Mouse (Mus musculus) brain, embryonic 18.5 days (tissue): ENCODE results near the gene Hjurp.
"Not testable (repeated sequence)": the region's sequence is repeated elsewhere in the genome, so short reads cannot be mapped to it uniquely, and the experiment has no call there.

Experiments used
- DNase-seq: peaks from one replicate; pipeline ENCODE4 v3.0.0-alpha.2; 2012; ENCODE audit warnings: low read depth, low spot score

Hjurp gene

GRCm38 (mm10) chr1:88224029-88224776 lies 53.2 kb downstream of the Hjurp start:
- no peak for DNase-seq

- no peak for DNase-seq
Measured at GRCm38 (mm10) chr1:88223591-88223990, 53.8 kb downstream of the Hjurp start.

GRCm38 (mm10) chr1:88223011-88223515 lies 54.4 kb downstream of the Hjurp start:
- not testable (repeated sequence) for DNase-seq

- no peak for DNase-seq
Measured at GRCm38 (mm10) chr1:88222216-88222615, 55.2 kb downstream of the Hjurp start.

GRCm38 (mm10) chr1:88220336-88220735 lies 57.1 kb downstream of the Hjurp start:
- no peak for DNase-seq

GRCm38 (mm10) chr1:88219054-88219453 lies 58.4 kb downstream of the Hjurp start:
- no peak for DNase-seq

- no peak for DNase-seq
Measured at GRCm38 (mm10) chr1:88218591-88218990, 58.8 kb downstream of the Hjurp start.

- no peak for DNase-seq
Measured at GRCm38 (mm10) chr1:88218051-88218450, 59.4 kb downstream of the Hjurp start.

- DNase-seq = no peak
Measured at GRCm38 (mm10) chr1:88217576-88217975, 59.9 kb downstream of the Hjurp start.

- DNase-seq = no peak
Measured at GRCm38 (mm10) chr1:88217144-88217543, 60.3 kb downstream of the Hjurp start.

- no peak for DNase-seq
Measured at GRCm38 (mm10) chr1:88216551-88216950, 60.9 kb downstream of the Hjurp start.

GRCm38 (mm10) chr1:88215466-88216380 lies 61.7 kb downstream of the Hjurp start:
- no peak for DNase-seq

- DNase-seq = no peak
Measured at GRCm38 (mm10) chr1:88214462-88214952, 62.9 kb downstream of the Hjurp start.

GRCm38 (mm10) chr1:88213766-88214461 lies 63.5 kb downstream of the Hjurp start:
- no peak for DNase-seq

- no peak for DNase-seq
Measured at GRCm38 (mm10) chr1:88213061-88213460, 64.4 kb downstream of the Hjurp start.
